ENCODE assay signal across 21 mouse cellular contexts in the genomic region with DNA sequence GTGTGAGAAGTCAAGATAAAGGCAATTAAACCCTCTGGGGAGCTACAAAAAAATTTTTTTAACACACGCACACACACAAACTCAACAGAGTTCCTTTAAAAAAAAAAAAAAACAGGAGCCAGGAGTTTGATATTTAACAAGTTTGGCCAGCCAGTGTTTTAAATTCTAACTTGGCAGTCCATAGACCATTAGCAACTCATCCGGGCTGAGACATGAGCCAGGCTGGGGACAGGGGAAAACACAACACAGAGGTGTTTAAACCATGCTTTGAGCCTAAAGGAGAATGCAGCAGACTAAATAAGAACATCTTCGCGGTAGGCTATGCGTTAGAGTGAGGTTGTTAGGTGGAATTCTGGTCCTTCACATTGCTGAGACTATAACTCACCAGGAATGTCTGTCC. TPM values are rescaled to one million over a fixed set of nuclear protein-coding genes. Genes with fewer than 3 reads are reported as not detected.
DNase-seq lines count a peak whose midpoint lies in the region; ATAC-seq and TF ChIP-seq lines count a peak whose summit lies in the region.
"Had no signal": no experiment of that assay in that cellular context is flagged by ENCODE, and none has a peak within 500 bp of the region (broad histone marks: within the 10 kb centered on the region; RNA-seq: fewer than 3 reads in every experiment).

No protein-coding gene starts in this region.

- ATAC-seq in frontal cortex, adult (ENCODE audit: low TSS enrichment) = peak; percentile 33; the same call in 1 of the 2 replicates
- ATAC-seq in lung, embryonic 16.5 days (ENCODE audit: low read depth) = peak; percentile 26; the same call in 1 of the 2 replicates
- no peak for ATAC-seq in midbrain, embryonic 13.5 days
- ATAC-seq: intestine, embryonic 15.5 days had no signal

- H3K9ac ChIP-seq in lung, embryonic 16.5 days (ENCODE audit: low read length) = no peak overlapping the region
- no peak overlapping the region for H3K9ac ChIP-seq in midbrain, embryonic 13.5 days (replicated peaks)
- H3K9ac ChIP-seq: embryonic facial prominence, embryonic 13.5 days; forebrain, embryonic 12.5 days; hindbrain, embryonic 15.5 days; intestine, embryonic 15.5 days had no signal

- 39% methylated on average over 5 of the region's 5 CpGs for whole genome bisulfite sequencing in kidney, adult 2 months
- 60% methylated on average over 5 of the region's 5 CpGs for WGBS in lung, embryonic 16.5 days
- WGBS in midbrain, embryonic 13.5 days = 83% methylated on average over 5 of the region's 5 CpGs
- 97% methylated on average over 5 of the region's 5 CpGs for WGBS in midbrain, embryonic 10.5 days

- H3K4me1 ChIP-seq in kidney, adult 2 months (ENCODE audit: control insufficient read depth, insufficient read depth, low read length) = peaks cover 9% of the 10 kb centered on the region
- peaks cover 7% of the 10 kb centered on the region; the same call in 1 of the 2 replicates for H3K4me1 ChIP-seq in lung, embryonic 16.5 days (replicated peaks; ENCODE audit: control insufficient read depth, insufficient read depth, low read length)
- H3K4me1 ChIP-seq in midbrain, embryonic 13.5 days (replicated peaks) = no peaks in the 10 kb centered on the region
- peaks cover 6% of the 10 kb centered on the region; the same call in 1 of the 2 replicates for H3K4me1 ChIP-seq in midbrain, embryonic 10.5 days
- H3K4me1 ChIP-seq: embryonic facial prominence, embryonic 13.5 days; forebrain, embryonic 12.5 days; hindbrain, embryonic 15.5 days; intestine, embryonic 15.5 days had no signal

- no peaks in the 10 kb centered on the region for H3K36me3 ChIP-seq in kidney, adult 2 months (ENCODE audit: control insufficient read depth, insufficient read depth, low read length)
- H3K36me3 ChIP-seq in lung, embryonic 16.5 days (ENCODE audit: control insufficient read depth, insufficient read depth, low read length) = no peaks in the 10 kb centered on the region
- no peaks in the 10 kb centered on the region for H3K36me3 ChIP-seq in midbrain, embryonic 13.5 days
- no peaks in the 10 kb centered on the region for H3K36me3 ChIP-seq in midbrain, embryonic 10.5 days
- H3K36me3 ChIP-seq: embryonic facial prominence, embryonic 13.5 days; forebrain, embryonic 12.5 days; hindbrain, embryonic 15.5 days; intestine, embryonic 15.5 days had no signal

- TF ChIP-seq CTCF in kidney, adult 2 months (conservative IDR thresholded peaks at IDR 0.05; ENCODE audit: insufficient read depth, insufficient read length, low read depth, low read length) = no peak

- no peaks in the 10 kb centered on the region for H3K27me3 ChIP-seq in kidney, adult 2 months (replicated peaks; ENCODE audit: control insufficient read depth, insufficient read depth, low read length)
- no peaks in the 10 kb centered on the region for H3K27me3 ChIP-seq in lung, embryonic 16.5 days (ENCODE audit: control insufficient read depth, insufficient read depth, low read depth, low read length)
- no peaks in the 10 kb centered on the region for H3K27me3 ChIP-seq in midbrain, embryonic 13.5 days
- no peaks in the 10 kb centered on the region for H3K27me3 ChIP-seq in midbrain, embryonic 10.5 days (ENCODE audit: low read depth, poor library complexity, severe bottlenecking)
- H3K27me3 ChIP-seq: embryonic facial prominence, embryonic 13.5 days; forebrain, embryonic 12.5 days; hindbrain, embryonic 15.5 days; intestine, embryonic 15.5 days had no signal

- no peak for TF ChIP-seq POLR2A in kidney, adult 2 months (IDR thresholded peaks at IDR 0.05; ENCODE audit: low read depth, low read length)

- 0 out of 2 replicates have a peak overlapping the region, but pooled peaks have one; percentile 1 for H3K4me3 ChIP-seq in kidney, adult 2 months (ENCODE audit: insufficient read depth, low read depth, low read length)
- no peak overlapping the region for H3K4me3 ChIP-seq in lung, embryonic 16.5 days (ENCODE audit: low read length)
- no peak overlapping the region for H3K4me3 ChIP-seq in midbrain, embryonic 13.5 days (replicated peaks)
- H3K4me3 ChIP-seq in midbrain, embryonic 10.5 days = no peak overlapping the region
- H3K4me3 ChIP-seq: embryonic facial prominence, embryonic 13.5 days; erythroblast, embryonic 14.5 days; forebrain, embryonic 12.5 days; heart, adult 2 months; hindbrain, embryonic 15.5 days; intestine, embryonic 15.5 days had no signal

- H3K9me3 ChIP-seq in lung, embryonic 16.5 days (ENCODE audit: control insufficient read depth, low read length) = no peaks in the 10 kb centered on the region
- H3K9me3 ChIP-seq in midbrain, embryonic 13.5 days = no peaks in the 10 kb centered on the region
- no peaks in the 10 kb centered on the region for H3K9me3 ChIP-seq in midbrain, embryonic 10.5 days (replicated peaks)
- H3K9me3 ChIP-seq: embryonic facial prominence, embryonic 13.5 days; forebrain, embryonic 12.5 days; hindbrain, embryonic 15.5 days; intestine, embryonic 15.5 days had no signal

- no peak overlapping the region for H3K4me2 ChIP-seq in lung, embryonic 16.5 days (ENCODE audit: low read depth, low read length)
- H3K4me2 ChIP-seq in midbrain, embryonic 13.5 days (replicated peaks) = no peak overlapping the region
- H3K4me2 ChIP-seq: embryonic facial prominence, embryonic 13.5 days; forebrain, embryonic 12.5 days; hindbrain, embryonic 15.5 days; intestine, embryonic 15.5 days; liver, embryonic 11.5 days had no signal

- DNase-seq in frontal cortex, postnatal 10 days (ENCODE audit: low spot score in 2 of 2) = no peak
- peak; percentile 71 for DNase-seq in kidney, adult 2 months
- DNase-seq in kidney, postnatal 4 days = no peak
- no peak for DNase-seq in lung, postnatal 25 days (ENCODE audit: low spot score)
- no peak for DNase-seq in midbrain, embryonic 10.5 days (ENCODE audit: low spot score)
- DNase-seq: adrenal gland, postnatal 14 days; embryo, embryonic 11 days; lung, postnatal 14 days; midbrain, embryonic 14.5 days; thymus, adult 2 months had no signal

- H3K27ac ChIP-seq in kidney, adult 2 months (ENCODE audit: insufficient read depth, low read depth, low read length) = peak overlapping the region; percentile 98
- H3K27ac ChIP-seq in lung, embryonic 16.5 days (ENCODE audit: low read length) = peak overlapping the region; percentile 67
- H3K27ac ChIP-seq in midbrain, embryonic 13.5 days = no peak overlapping the region
- H3K27ac ChIP-seq in midbrain, embryonic 10.5 days (replicated peaks) = no peak overlapping the region
- H3K27ac ChIP-seq: embryonic facial prominence, embryonic 13.5 days; forebrain, embryonic 12.5 days; heart, adult 2 months; hindbrain, embryonic 15.5 days; intestine, embryonic 15.5 days; stomach, postnatal 0 days had no signal

RNA-seq across cellular contexts. Expression of a gene that starts 58.5 kb away (rescaled TPM):
- 22.8 and 25.5 TPM in 2 replicates for polyA plus RNA-seq in kidney, adult 2 months (2012; rRNA removed)
- 11.7 and 13.0 TPM in 2 replicates for polyA plus RNA-seq in lung, embryonic 16.5 days (2015; fragmentation: Nextera tagmentation; extraction: Ambion mirVana)
- polyA plus RNA-seq in midbrain, embryonic 13.5 days (2015; fragmentation: Nextera tagmentation; extraction: Ambion mirVana) = 45.2 and 49.4 TPM in 2 replicates
- 12.9 and 17.5 TPM in 2 replicates for polyA plus RNA-seq in midbrain, embryonic 10.5 days (2016; fragmentation: Nextera tagmentation; extraction: Ambion mirVana)

Comparison
In these comparisons a context has a peak if more than half of its experiments do, and no peak if none do; other contexts are left out.
1. H3K27ac ChIP-seq: peak in kidney, adult 2 months (single experiment) and lung, embryonic 16.5 days (single experiment); none in midbrain, embryonic 13.5 days (single experiment) and midbrain, embryonic 10.5 days (single experiment).